Mouse (Mus musculus): ENCODE data around the gene Tmem131. TPM values are rescaled to one million over a fixed set of nuclear protein-coding genes. Genes with fewer than 3 reads are reported as not detected.

Tmem131 gene
- polyA plus RNA-seq, 1 experiment from 2014 or later: 16.6 TPM

- no peak for DNase-seq (ENCODE audit: low spot score)
- Histone ChIP-seq H3K4me1 (ENCODE audit: control insufficient read depth, insufficient read depth, low read length) (no peaks in the 10 kb centered on the region), H3K27me3 (ENCODE audit: control insufficient read depth, insufficient read depth, low read length) (no peaks in the 10 kb centered on the region), H3K36me3 (ENCODE audit: control insufficient read depth, insufficient read depth, low read length) (no peaks in the 10 kb centered on the region), H3K4me2 (ENCODE audit: low read depth, severe bottlenecking) (no peak overlapping the region), H3K9me3 (ENCODE audit: control insufficient read depth, low read length) (no peaks in the 10 kb centered on the region), H3K27ac (replicated peaks; ENCODE audit: low read depth, low read length) (no peak overlapping the region), H3K9ac (ENCODE audit: low read length) (no peak overlapping the region), H3K4me3 (ENCODE audit: low read depth, low read length) (no peak overlapping the region)
- 78% methylated on average over 5 of the region's 5 CpGs for WGBS
- ATAC-seq (ENCODE audit: insufficient number of reproducible peaks, low FRiP score, low TSS enrichment, low read depth): no peak
Measured at GRCm38 (mm10) chr1:36925781-36926180, 17.7 kb downstream of the Tmem131 start.

GRCm38 (mm10) chr1:36924853-36925252, 18.6 kb downstream of the Tmem131 start:
- no peak overlapping the region for H3K4me3 ChIP-seq (ENCODE audit: low read depth, low read length)
- 84% methylated on average over 2 of the region's 2 CpGs for WGBS
- H3K4me1 ChIP-seq (ENCODE audit: control insufficient read depth, insufficient read depth, low read length): no peaks in the 10 kb centered on the region; the same call in 1 of the 2 replicates
- H3K27me3 ChIP-seq (ENCODE audit: control insufficient read depth, insufficient read depth, low read length): no peaks in the 10 kb centered on the region
- DNase-seq (ENCODE audit: low spot score) (no peak), ATAC-seq (ENCODE audit: insufficient number of reproducible peaks, low FRiP score, low TSS enrichment, low read depth) (no peak)
- no peak overlapping the region for H3K4me2 ChIP-seq (ENCODE audit: low read depth, severe bottlenecking)
- no peak overlapping the region for H3K9ac ChIP-seq (ENCODE audit: low read length)
- H3K27ac ChIP-seq (replicated peaks; ENCODE audit: low read depth, low read length): no peak overlapping the region
- no peaks in the 10 kb centered on the region for H3K9me3 ChIP-seq (ENCODE audit: control insufficient read depth, low read length)
- H3K36me3 ChIP-seq (ENCODE audit: control insufficient read depth, insufficient read depth, low read length): no peaks in the 10 kb centered on the region

- Histone ChIP-seq H3K9ac (ENCODE audit: low read length) (no peak overlapping the region), H3K4me3 (ENCODE audit: low read depth, low read length) (no peak overlapping the region), H3K27me3 (ENCODE audit: control insufficient read depth, insufficient read depth, low read length) (no peaks in the 10 kb centered on the region), H3K4me1 (ENCODE audit: control insufficient read depth, insufficient read depth, low read length) (no peaks in the 10 kb centered on the region; the same call in 1 of the 2 replicates), H3K9me3 (ENCODE audit: control insufficient read depth, low read length) (no peaks in the 10 kb centered on the region), H3K27ac (replicated peaks; ENCODE audit: low read depth, low read length) (no peak overlapping the region), H3K4me2 (ENCODE audit: low read depth, severe bottlenecking) (no peak overlapping the region), H3K36me3 (ENCODE audit: control insufficient read depth, insufficient read depth, low read length) (no peaks in the 10 kb centered on the region)
- ATAC-seq (ENCODE audit: insufficient number of reproducible peaks, low FRiP score, low TSS enrichment, low read depth): no peak
- no peak for DNase-seq (ENCODE audit: low spot score)
Measured at GRCm38 (mm10) chr1:36923911-36924310, 19.6 kb downstream of the Tmem131 start.

- ATAC-seq (ENCODE audit: insufficient number of reproducible peaks, low FRiP score, low TSS enrichment, low read depth): no peak
- DNase-seq (ENCODE audit: low spot score): no peak
- Histone ChIP-seq H3K4me1 (ENCODE audit: control insufficient read depth, insufficient read depth, low read length) (no peaks in the 10 kb centered on the region; the same call in 1 of the 2 replicates), H3K9ac (ENCODE audit: low read length) (no peak overlapping the region), H3K4me2 (ENCODE audit: low read depth, severe bottlenecking) (no peak overlapping the region), H3K9me3 (ENCODE audit: control insufficient read depth, low read length) (no peaks in the 10 kb centered on the region), H3K27me3 (ENCODE audit: control insufficient read depth, insufficient read depth, low read length) (no peaks in the 10 kb centered on the region), H3K36me3 (ENCODE audit: control insufficient read depth, insufficient read depth, low read length) (no peaks in the 10 kb centered on the region), H3K4me3 (ENCODE audit: low read depth, low read length) (no peak overlapping the region), H3K27ac (replicated peaks; ENCODE audit: low read depth, low read length) (no peak overlapping the region)
- WGBS: 96% methylated on average over 4 of the region's 4 CpGs
Measured at GRCm38 (mm10) chr1:36922623-36923421, 20.6 kb downstream of the Tmem131 start.

- no peaks in the 10 kb centered on the region for H3K27me3 ChIP-seq (ENCODE audit: control insufficient read depth, insufficient read depth, low read length)
- H3K4me2 ChIP-seq (ENCODE audit: low read depth, severe bottlenecking): no peak overlapping the region
- H3K27ac ChIP-seq (replicated peaks; ENCODE audit: low read depth, low read length): no peak overlapping the region
- no peaks in the 10 kb centered on the region for H3K36me3 ChIP-seq (ENCODE audit: control insufficient read depth, insufficient read depth, low read length)
- ATAC-seq (ENCODE audit: insufficient number of reproducible peaks, low FRiP score, low TSS enrichment, low read depth): no peak
- no peak overlapping the region for H3K4me3 ChIP-seq (ENCODE audit: low read depth, low read length)
- no peaks in the 10 kb centered on the region; the same call in 1 of the 2 replicates for H3K4me1 ChIP-seq (ENCODE audit: control insufficient read depth, insufficient read depth, low read length)
- DNase-seq (ENCODE audit: low spot score): no peak
- 75% methylated on average over 15 of the region's 15 CpGs for WGBS
- no peaks in the 10 kb centered on the region for H3K9me3 ChIP-seq (ENCODE audit: control insufficient read depth, low read length)
- no peak overlapping the region for H3K9ac ChIP-seq (ENCODE audit: low read length)
Measured at GRCm38 (mm10) chr1:36921614-36922393, 21.7 kb downstream of the Tmem131 start.

GRCm38 (mm10) chr1:36920726-36921125, 22.7 kb downstream of the Tmem131 start:
- 56% methylated on average over 4 of the region's 4 CpGs for WGBS
- no peak for DNase-seq (ENCODE audit: low spot score)
- Histone ChIP-seq H3K4me2 (ENCODE audit: low read depth, severe bottlenecking) (no peak overlapping the region), H3K9ac (ENCODE audit: low read length) (no peak overlapping the region), H3K4me3 (ENCODE audit: low read depth, low read length) (no peak overlapping the region), H3K9me3 (ENCODE audit: control insufficient read depth, low read length) (no peaks in the 10 kb centered on the region), H3K27me3 (ENCODE audit: control insufficient read depth, insufficient read depth, low read length) (no peaks in the 10 kb centered on the region), H3K27ac (replicated peaks; ENCODE audit: low read depth, low read length) (no peak overlapping the region; the same call in 1 of the 2 replicates), H3K4me1 (ENCODE audit: control insufficient read depth, insufficient read depth, low read length) (no peaks in the 10 kb centered on the region; the same call in 1 of the 2 replicates), H3K36me3 (ENCODE audit: control insufficient read depth, insufficient read depth, low read length) (no peaks in the 10 kb centered on the region)
- no peak for ATAC-seq (ENCODE audit: insufficient number of reproducible peaks, low FRiP score, low TSS enrichment, low read depth)

GRCm38 (mm10) chr1:36920154-36920716, 23.2 kb downstream of the Tmem131 start:
- 52% methylated on average over 3 of the region's 3 CpGs for WGBS
- ATAC-seq (ENCODE audit: insufficient number of reproducible peaks, low FRiP score, low TSS enrichment, low read depth): no peak
- no peak for DNase-seq (ENCODE audit: low spot score)
- Histone ChIP-seq H3K4me1 (ENCODE audit: control insufficient read depth, insufficient read depth, low read length) (no peaks in the 10 kb centered on the region; the same call in 1 of the 2 replicates), H3K27ac (replicated peaks; ENCODE audit: low read depth, low read length) (no peak overlapping the region; the same call in 1 of the 2 replicates), H3K9me3 (ENCODE audit: control insufficient read depth, low read length) (no peaks in the 10 kb centered on the region), H3K36me3 (ENCODE audit: control insufficient read depth, insufficient read depth, low read length) (no peaks in the 10 kb centered on the region), H3K9ac (ENCODE audit: low read length) (no peak overlapping the region), H3K4me3 (ENCODE audit: low read depth, low read length) (no peak overlapping the region), H3K4me2 (ENCODE audit: low read depth, severe bottlenecking) (no peak overlapping the region), H3K27me3 (ENCODE audit: control insufficient read depth, insufficient read depth, low read length) (no peaks in the 10 kb centered on the region)

GRCm38 (mm10) chr1:36919728-36920127, 23.7 kb downstream of the Tmem131 start:
- H3K9ac ChIP-seq (ENCODE audit: low read length): no peak overlapping the region
- H3K36me3 ChIP-seq (ENCODE audit: control insufficient read depth, insufficient read depth, low read length): no peaks in the 10 kb centered on the region
- no peak for ATAC-seq (ENCODE audit: insufficient number of reproducible peaks, low FRiP score, low TSS enrichment, low read depth)
- H3K4me1 ChIP-seq (ENCODE audit: control insufficient read depth, insufficient read depth, low read length): no peaks in the 10 kb centered on the region; the same call in 1 of the 2 replicates
- no peak for DNase-seq (ENCODE audit: low spot score)
- H3K27me3 ChIP-seq (ENCODE audit: control insufficient read depth, insufficient read depth, low read length): no peaks in the 10 kb centered on the region
- no peak overlapping the region for H3K27ac ChIP-seq (replicated peaks; ENCODE audit: low read depth, low read length)
- H3K4me2 ChIP-seq (ENCODE audit: low read depth, severe bottlenecking): no peak overlapping the region
- 61% methylated on average over 1 of the region's 1 CpGs for WGBS
- no peak overlapping the region for H3K4me3 ChIP-seq (ENCODE audit: low read depth, low read length)
- no peaks in the 10 kb centered on the region for H3K9me3 ChIP-seq (ENCODE audit: control insufficient read depth, low read length)
